9 mouse cellular contexts compared by ENCODE assay signal in the genomic region with DNA sequence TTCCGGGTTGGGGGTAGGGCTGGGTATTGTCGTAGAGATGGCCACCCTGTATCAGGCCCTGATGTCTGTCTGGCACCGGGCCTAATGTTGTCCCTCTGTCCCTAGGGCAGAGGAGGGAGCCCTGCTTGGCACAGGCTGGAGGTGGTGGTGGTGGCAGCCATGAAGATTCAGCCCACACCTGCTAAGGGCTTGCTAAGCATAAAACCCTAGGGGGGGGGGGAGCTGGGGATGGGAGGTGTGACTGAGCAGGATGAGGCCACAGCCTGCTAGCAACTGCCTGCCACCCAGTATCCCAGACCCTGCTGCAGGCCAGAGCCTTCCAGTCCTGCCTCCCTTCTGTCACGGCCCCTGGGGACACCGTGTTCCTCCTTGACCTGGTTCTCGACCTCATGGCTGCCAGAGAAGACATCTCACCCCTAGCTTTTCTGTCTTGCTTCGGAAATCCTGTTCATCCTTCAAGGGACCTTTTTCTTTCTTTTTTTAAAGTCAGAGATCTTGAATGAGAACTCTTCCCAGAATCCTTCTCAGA. TPM values are rescaled to one million over a fixed set of nuclear protein-coding genes. Genes with fewer than 3 reads are reported as not detected.
DNase-seq lines count a peak whose midpoint lies in the region; ATAC-seq and TF ChIP-seq lines count a peak whose summit lies in the region.
"Had no signal": no experiment of that assay in that cellular context is flagged by ENCODE, and none has a peak within 500 bp of the region (broad histone marks: within the 10 kb centered on the region; RNA-seq: fewer than 3 reads in every experiment).

No protein-coding gene starts in this region.

- peaks cover 76% of the 10 kb centered on the region for H3K4me1 ChIP-seq in hindbrain, embryonic 10.5 days (replicated peaks)
- H3K4me1 ChIP-seq in hindbrain, postnatal 0 days (ENCODE audit: insufficient read depth, low read length): peaks cover 33% of the 10 kb centered on the region
- H3K4me1 ChIP-seq in intestine, embryonic 15.5 days (replicated peaks): peaks cover 54% of the 10 kb centered on the region

- WGBS in hindbrain, embryonic 10.5 days: 31% methylated on average over 7 of the region's 7 CpGs
- 38% methylated on average over 6 of the region's 7 CpGs for WGBS in hindbrain, postnatal 0 days
- WGBS in intestine, embryonic 15.5 days: 34% methylated on average over 7 of the region's 7 CpGs

- 0 out of 2 replicates have a peak overlapping the region, but pooled peaks have one; percentile 35 for H3K4me3 ChIP-seq in hindbrain, embryonic 10.5 days
- H3K4me3 ChIP-seq in hindbrain, postnatal 0 days (ENCODE audit: low read length): no peak overlapping the region
- no peak overlapping the region for H3K4me3 ChIP-seq in intestine, embryonic 15.5 days (replicated peaks)
- H3K4me3 ChIP-seq: midbrain, embryonic 15.5 days had no signal

- H3K27me3 ChIP-seq in hindbrain, embryonic 10.5 days (ENCODE audit: insufficient read depth, poor library complexity, severe bottlenecking): peaks cover under 1% of the 10 kb centered on the region; the same call in 1 of the 2 replicates
- H3K27me3 ChIP-seq in hindbrain, postnatal 0 days (ENCODE audit: insufficient read depth, low read length): no peaks in the 10 kb centered on the region
- H3K27me3 ChIP-seq in intestine, embryonic 15.5 days (replicated peaks): no peaks in the 10 kb centered on the region
- H3K27me3 ChIP-seq: midbrain, embryonic 15.5 days had no signal

- no peak for DNase-seq in hindbrain, embryonic 10.5 days (ENCODE audit: low spot score)
- no peak for DNase-seq in hindbrain, postnatal 0 days (ENCODE audit: low spot score)
- peak; percentile 25 for DNase-seq in urinary bladder, postnatal 14 days (ENCODE audit: low spot score)
- no peak for DNase-seq in urinary bladder, postnatal 25 days (ENCODE audit: low spot score)
- DNase-seq in gastrocnemius, postnatal 10 days: no peak
- DNase-seq in cerebellum, postnatal 4 days (ENCODE audit: low spot score in 2 of 2): no peak

- peaks cover 24% of the 10 kb centered on the region for H3K36me3 ChIP-seq in hindbrain, embryonic 10.5 days
- no peaks in the 10 kb centered on the region for H3K36me3 ChIP-seq in hindbrain, postnatal 0 days (ENCODE audit: insufficient read depth, low read length)
- no peaks in the 10 kb centered on the region for H3K36me3 ChIP-seq in intestine, embryonic 15.5 days
- H3K36me3 ChIP-seq: midbrain, embryonic 15.5 days had no signal

- no peak overlapping the region for H3K4me2 ChIP-seq in hindbrain, postnatal 0 days (ENCODE audit: low read depth, low read length)
- no peak overlapping the region for H3K4me2 ChIP-seq in intestine, embryonic 15.5 days (replicated peaks)

- TF ChIP-seq CTCF in hindbrain, postnatal 0 days (IDR thresholded peaks at IDR 0.05; ENCODE audit: low read depth): no peak

- H3K9ac ChIP-seq in hindbrain, postnatal 0 days (replicated peaks; ENCODE audit: low read length): no peak overlapping the region
- H3K9ac ChIP-seq in intestine, embryonic 15.5 days: no peak overlapping the region
- H3K9ac ChIP-seq: midbrain, embryonic 15.5 days had no signal

- ATAC-seq in hindbrain, postnatal 0 days: no peak
- no peak for ATAC-seq in intestine, embryonic 15.5 days
- ATAC-seq in granulocyte monocyte progenitor cell, adult 5-6 weeks (replicated peaks; ENCODE audit: poor library complexity, severe bottlenecking): no peak
- ATAC-seq: midbrain, embryonic 15.5 days had no signal

- no peaks in the 10 kb centered on the region for H3K9me3 ChIP-seq in hindbrain, embryonic 10.5 days
- no peaks in the 10 kb centered on the region for H3K9me3 ChIP-seq in hindbrain, postnatal 0 days (ENCODE audit: low read length)
- H3K9me3 ChIP-seq in intestine, embryonic 15.5 days: no peaks in the 10 kb centered on the region
- H3K9me3 ChIP-seq: midbrain, embryonic 15.5 days had no signal

- peak overlapping the region; percentile 86 for H3K27ac ChIP-seq in hindbrain, embryonic 10.5 days
- no peak overlapping the region for H3K27ac ChIP-seq in hindbrain, postnatal 0 days
- peak overlapping the region; percentile 75; the same call in 1 of the 2 replicates for H3K27ac ChIP-seq in intestine, embryonic 15.5 days

RNA-seq across cellular contexts. Expression of a gene that starts 27.0 kb away (rescaled TPM):
- 0.44 TPM in 1 of 2 replicates, not detected in the other for polyA plus RNA-seq in hindbrain, embryonic 10.5 days (2016; fragmentation: Nextera tagmentation; extraction: Ambion mirVana)
- total RNA-seq in hindbrain, postnatal 0 days (2014; rRNA removed): 0.75 and 5.0 TPM in 2 replicates
- polyA plus RNA-seq in hindbrain, postnatal 0 days (2015; fragmentation: Nextera tagmentation; extraction: Ambion mirVana): 4.8 and 5.9 TPM in 2 replicates
- 0.20 and 0.35 TPM in 2 replicates for polyA plus RNA-seq in intestine, embryonic 15.5 days (2015; fragmentation: Nextera tagmentation; extraction: Ambion mirVana)
- not detected in 2 replicates for total RNA-seq in granulocyte monocyte progenitor cell, adult 5-6 weeks (2014; fragmentation: Nextera tagmentation)
- 1.8 TPM in 1 of 2 replicates, not detected in the other for total RNA-seq in granulocyte monocyte progenitor cell, adult 5-6 weeks (2017)
- total RNA-seq in gastrocnemius, postnatal 10 days (2021): not detected

RNA-seq across cellular contexts. Expression of a gene that starts 28.2 kb away (rescaled TPM):
- polyA plus RNA-seq in hindbrain, embryonic 10.5 days (2016; fragmentation: Nextera tagmentation; extraction: Ambion mirVana): 28.4 and 53.7 TPM in 2 replicates
- 16.9 and 19.2 TPM in 2 replicates for total RNA-seq in hindbrain, postnatal 0 days (2014; rRNA removed)
- polyA plus RNA-seq in hindbrain, postnatal 0 days (2015; fragmentation: Nextera tagmentation; extraction: Ambion mirVana): 8.1 and 9.5 TPM in 2 replicates
- polyA plus RNA-seq in intestine, embryonic 15.5 days (2015; fragmentation: Nextera tagmentation; extraction: Ambion mirVana): 30.7 and 31.5 TPM in 2 replicates
- total RNA-seq in granulocyte monocyte progenitor cell, adult 5-6 weeks (2014; fragmentation: Nextera tagmentation): 3.8 and 8.8 TPM in 2 replicates
- 1.9 and 3.1 TPM in 2 replicates for total RNA-seq in granulocyte monocyte progenitor cell, adult 5-6 weeks (2017)
- total RNA-seq in gastrocnemius, postnatal 10 days (2021): 10 to 100 TPM; 22.6 to 31.5 TPM

RNA-seq across cellular contexts. Expression of a gene that starts 48.2 kb away (rescaled TPM):
- polyA plus RNA-seq in hindbrain, embryonic 10.5 days (2016; fragmentation: Nextera tagmentation; extraction: Ambion mirVana): 45.3 and 63.7 TPM in 2 replicates
- total RNA-seq in hindbrain, postnatal 0 days (2014; rRNA removed): 2.5 and 4.6 TPM in 2 replicates
- polyA plus RNA-seq in hindbrain, postnatal 0 days (2015; fragmentation: Nextera tagmentation; extraction: Ambion mirVana): 3.0 and 3.4 TPM in 2 replicates
- polyA plus RNA-seq in intestine, embryonic 15.5 days (2015; fragmentation: Nextera tagmentation; extraction: Ambion mirVana): 24.0 and 26.7 TPM in 2 replicates
- total RNA-seq in granulocyte monocyte progenitor cell, adult 5-6 weeks (2014; fragmentation: Nextera tagmentation): 47.8 and 58.8 TPM in 2 replicates
- 30.3 and 43.5 TPM in 2 replicates for total RNA-seq in granulocyte monocyte progenitor cell, adult 5-6 weeks (2017)
- total RNA-seq in gastrocnemius, postnatal 10 days (2021): 1 to 10 TPM; 2.3 to 3.5 TPM
